Mouse (Mus musculus): ENCODE data around the gene Aqp9.

GRCm38 (mm10) chr9:71188647-71189415 is 20.3 kb upstream of the Aqp9 start:
- TF ChIP-seq CEBPB (IDR thresholded peaks at IDR 0.05; ENCODE audit: low read depth) = no peak
- TF ChIP-seq CTCF (IDR thresholded peaks at IDR 0.05; ENCODE audit: control insufficient read depth, insufficient read depth, insufficient read length) = no peak
